Mouse (Mus musculus): ENCODE results near the gene Fat4. TPM values are rescaled to one million over a fixed set of nuclear protein-coding genes. Genes with fewer than 3 reads are reported as not detected.

Gene Fat4
- total RNA-seq, 2 experiments from 2014 or later: 2.4 to 2.9 TPM

DNA sequence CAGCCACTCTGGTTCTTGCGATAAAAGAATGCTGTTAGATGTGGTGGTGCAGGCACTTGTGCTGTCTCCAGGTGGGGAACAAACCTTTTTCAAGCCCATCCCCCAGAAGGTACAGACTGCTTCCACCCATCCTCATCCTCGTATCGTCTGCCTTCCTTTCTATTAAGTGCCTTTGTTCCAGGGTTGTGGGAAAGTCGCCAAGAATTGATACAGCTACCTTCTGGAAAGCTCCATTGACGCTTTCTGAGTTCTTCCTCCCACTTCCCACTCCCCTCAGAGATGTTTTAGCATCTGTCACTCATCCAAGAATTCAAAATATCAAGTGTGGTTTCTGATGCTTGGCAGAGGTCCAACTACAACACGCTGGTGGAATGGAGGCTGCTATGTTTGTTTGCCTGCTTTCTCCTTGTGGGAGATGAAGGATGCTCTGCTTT lies 6.1 kb downstream of the Fat4 start:
- no peak for DNase-seq
- intact Hi-C loops (cut with DNase I): no loop called here

- intact Hi-C loops (cut with DNase I): no loop called here
Measured at GRCm38 (mm10) chr3:38900839-38901238, 14.1 kb downstream of the Fat4 start.

DNA sequence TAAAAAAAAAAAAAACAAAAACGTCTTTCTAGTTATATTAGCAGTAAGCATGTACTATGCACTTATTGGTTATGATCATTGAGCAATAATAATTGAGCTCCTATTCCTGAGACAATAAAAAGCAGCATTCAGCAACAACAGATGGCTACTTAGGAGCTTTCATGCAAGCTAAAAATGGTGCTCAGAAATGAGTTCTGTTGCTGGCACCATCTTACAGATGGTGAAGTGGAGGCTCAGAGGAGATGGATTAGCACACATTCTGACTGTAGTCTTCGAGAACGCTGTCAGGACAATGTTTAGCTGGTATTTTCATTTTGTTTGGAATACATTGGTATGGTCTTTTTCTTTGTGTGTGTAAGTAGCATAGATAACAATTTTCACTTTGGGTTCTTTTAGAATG lies 20.1 kb downstream of the Fat4 start:
- intact Hi-C loops (cut with DNase I): no loop called here

More at GRCm38 (mm10) chr3:38900839-38901238, 14.1 kb downstream of the Fat4 start:
- DNase-seq: no peak

DNA sequence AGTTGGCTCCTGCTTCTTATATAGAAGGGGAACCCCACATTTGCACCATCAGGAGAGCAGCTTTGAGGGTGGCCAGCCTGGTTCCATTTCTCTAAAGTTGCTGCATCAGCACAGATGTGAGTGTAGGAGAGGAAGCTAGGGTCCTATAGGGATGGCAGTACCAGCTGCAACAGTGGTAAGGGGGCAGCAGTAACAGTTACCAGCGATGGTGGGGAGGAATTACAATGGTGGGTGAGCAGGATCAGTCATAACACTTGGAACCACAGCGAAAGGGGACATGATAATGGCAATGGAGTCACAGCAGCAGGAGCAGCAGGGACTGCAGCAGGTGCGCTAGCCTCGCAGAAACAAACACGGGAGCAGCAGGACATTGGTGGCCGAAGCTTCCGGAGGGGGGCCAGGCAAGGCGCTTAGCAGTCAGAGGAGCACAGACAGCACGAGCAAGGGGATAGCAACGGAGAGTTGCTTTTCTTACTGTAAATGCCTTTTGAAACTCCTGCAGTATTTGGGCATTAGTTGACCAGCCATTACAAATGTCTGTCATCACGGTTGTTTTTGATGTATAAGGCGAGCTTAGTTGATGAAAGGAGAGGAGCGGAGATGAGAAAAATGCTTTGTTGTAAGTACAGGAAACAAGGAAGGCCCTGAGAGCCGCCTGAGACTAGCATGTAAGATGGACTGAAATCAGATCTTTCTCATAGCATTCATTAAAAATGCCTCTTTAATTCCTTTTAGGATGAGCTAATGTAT lies 21.1 kb downstream of the Fat4 start:
- intact Hi-C loops (cut with DNase I): no loop called here
- no peak for DNase-seq

More for the DNA sequence above, 20.1 kb downstream of the Fat4 start:
- no peak for DNase-seq

- intact Hi-C loops (cut with DNase I): no loop called here
- DNase-seq: no peak
Measured at GRCm38 (mm10) chr3:38908426-38909111, 21.8 kb downstream of the Fat4 start.

- intact Hi-C loops (cut with DNase I): no loop called here
- DNase-seq: no peak
Measured at GRCm38 (mm10) chr3:38912768-38913487, 26.2 kb downstream of the Fat4 start.

- intact Hi-C loops (cut with DNase I): no loop called here
- no peak for DNase-seq
Measured at GRCm38 (mm10) chr3:38913488-38914105, 26.9 kb downstream of the Fat4 start.

DNA sequence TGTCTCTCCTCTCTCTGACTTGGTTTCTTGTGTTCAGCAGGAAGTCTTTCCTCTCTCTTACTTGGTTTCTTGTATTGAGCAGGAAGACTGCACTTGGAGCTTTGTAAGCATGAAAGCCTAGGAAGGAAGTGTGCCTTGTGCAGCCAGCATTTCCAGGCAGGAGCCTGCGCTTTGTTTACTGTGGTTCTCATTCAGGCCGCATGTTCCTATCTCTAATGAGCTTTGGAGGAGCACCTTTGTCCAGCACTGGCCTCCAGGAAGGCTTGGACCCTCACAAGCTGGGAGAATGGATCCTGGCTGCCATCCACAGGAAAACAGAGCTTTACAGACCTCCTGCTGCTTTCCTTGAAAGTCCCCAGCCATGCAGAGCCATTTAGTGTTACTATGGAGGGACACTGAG lies 32.2 kb downstream of the Fat4 start:
- intact Hi-C loops (cut with DNase I): no loop called here
- no peak for DNase-seq

DNA sequence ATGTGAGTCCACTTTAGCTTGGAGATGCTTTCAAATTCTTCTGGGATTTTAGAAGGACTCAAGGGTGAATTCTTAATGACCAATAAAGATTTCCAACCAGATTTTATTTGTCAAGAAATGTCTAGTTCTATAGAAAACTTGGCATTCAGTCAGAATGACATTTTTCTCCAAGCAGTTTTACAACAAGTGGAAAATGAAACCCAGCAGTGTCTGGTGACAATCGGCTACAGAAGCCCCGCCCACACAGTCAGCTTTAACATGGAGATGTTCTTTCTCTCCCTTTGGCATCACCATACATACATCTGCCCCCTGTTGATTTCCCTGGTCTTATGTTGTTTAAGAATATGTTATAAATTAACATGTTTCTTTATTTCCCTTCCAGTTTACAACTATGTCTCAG lies 34.3 kb downstream of the Fat4 start:
- intact Hi-C loops (cut with DNase I): no loop called here
- DNase-seq: no peak

DNA sequence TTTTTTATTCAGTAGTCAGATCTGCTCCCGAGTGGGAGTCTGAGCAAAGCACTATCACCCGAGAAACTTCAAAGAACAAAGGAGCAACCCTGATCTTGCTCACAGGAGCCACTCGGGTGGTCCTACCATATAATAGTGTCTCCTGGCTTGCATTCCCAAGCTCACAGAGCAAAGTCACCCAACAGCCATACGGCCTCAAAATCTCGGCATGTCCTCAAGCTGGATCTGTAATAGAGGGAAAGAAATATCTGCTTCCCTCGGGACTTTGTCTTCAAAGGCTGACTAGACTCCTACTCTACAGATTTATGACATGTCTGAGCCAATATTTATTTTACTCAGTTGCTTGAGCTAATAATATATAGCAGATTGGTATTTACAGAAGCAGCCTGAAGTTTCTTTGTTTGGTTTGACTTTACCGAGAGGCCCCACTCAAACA lies 36.5 kb downstream of the Fat4 start:
- intact Hi-C loops (cut with DNase I): no loop called here
- no peak for DNase-seq

GRCm38 (mm10) chr3:38928076-38928686 lies 41.4 kb downstream of the Fat4 start:
- intact Hi-C loops (cut with DNase I): no loop called here
- no peak for DNase-seq

DNA sequence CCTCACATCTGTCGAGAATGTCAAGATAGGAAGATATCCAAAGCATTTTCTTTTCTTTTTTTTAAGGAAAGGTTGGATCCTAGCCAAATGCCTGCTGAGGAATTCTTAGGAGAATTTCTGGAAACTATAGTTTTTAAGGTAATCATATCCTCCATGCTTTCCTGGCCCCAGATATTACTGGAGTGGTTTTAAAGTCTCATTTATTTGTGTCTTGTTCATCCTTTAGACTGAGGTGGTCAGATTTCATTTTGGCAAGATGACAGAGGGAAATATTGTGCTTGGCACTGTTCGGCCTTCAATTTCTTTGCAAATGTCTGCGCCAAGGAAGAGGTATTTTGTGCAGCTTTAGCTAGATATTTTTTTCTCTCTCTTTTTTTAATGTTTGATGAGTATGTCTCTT lies 42.0 kb downstream of the Fat4 start:
- DNase-seq: no peak
- intact Hi-C loops (cut with DNase I): no loop called here

DNA sequence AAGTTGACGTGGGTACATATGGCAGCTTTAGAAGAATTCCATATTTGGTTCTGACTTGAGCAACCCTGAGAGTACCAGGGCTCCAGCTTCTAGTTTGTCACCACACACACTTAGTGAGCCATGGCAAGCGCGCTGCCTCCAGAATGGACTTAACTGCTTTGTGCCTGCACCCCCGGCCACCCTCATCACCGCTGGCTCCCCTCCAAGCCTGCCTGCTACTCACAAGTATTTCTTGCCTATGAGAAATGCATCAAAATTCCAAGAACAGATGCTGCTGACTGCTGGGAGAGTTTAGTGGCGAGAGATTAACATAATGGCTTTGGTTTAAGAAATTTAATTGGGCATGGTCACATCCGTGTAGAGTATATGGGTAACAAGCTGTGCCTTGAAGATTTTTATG lies 48.0 kb downstream of the Fat4 start:
- DNase-seq: no peak

DNA sequence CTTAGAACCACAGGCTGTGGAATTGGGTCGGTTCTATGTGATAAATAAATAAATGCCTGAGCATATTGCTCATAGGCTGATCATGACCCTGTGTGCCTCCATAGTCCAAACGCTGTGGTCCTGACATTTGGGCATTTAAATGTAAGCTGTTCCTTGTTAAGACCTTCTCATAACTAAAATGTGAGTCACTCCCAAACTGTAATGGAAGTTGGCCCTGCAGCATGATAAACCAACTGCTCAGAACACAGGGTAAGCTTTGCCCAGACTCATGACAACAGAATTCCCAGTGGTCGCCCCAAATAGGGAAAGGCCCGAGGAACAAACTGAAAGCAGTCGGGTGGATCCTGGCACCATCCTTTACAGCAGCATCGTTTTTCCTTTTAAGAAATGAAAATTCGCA lies 49.7 kb downstream of the Fat4 start:
- no peak for DNase-seq
- intact Hi-C loops (cut with DNase I): no loop called here

More for the DNA sequence above, 48.0 kb downstream of the Fat4 start:
- intact Hi-C loops (cut with DNase I): no loop called here

DNA sequence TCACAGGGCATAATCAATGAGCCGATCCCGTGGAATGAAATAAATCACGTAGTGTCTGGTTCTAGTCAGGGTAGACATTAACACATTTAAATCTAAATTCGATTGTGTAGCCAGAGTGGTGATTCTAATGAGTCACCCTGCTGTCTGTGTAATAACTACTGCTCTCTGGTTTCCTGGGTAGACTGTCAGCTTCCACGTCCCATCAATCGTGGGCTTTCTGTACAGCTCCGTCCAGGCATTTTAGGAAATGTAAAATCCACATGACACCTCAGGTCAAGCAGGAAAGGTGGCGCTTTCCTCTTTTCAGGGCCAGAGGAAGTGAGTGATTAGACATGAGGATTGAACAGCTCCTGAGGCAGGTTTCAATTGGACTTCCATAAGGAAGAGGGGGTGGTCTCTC lies 50.4 kb downstream of the Fat4 start:
- DNase-seq: no peak
- intact Hi-C loops (cut with DNase I): no loop called here

- no peak for DNase-seq
- intact Hi-C loops (cut with DNase I): no loop called here
Measured at GRCm38 (mm10) chr3:38938136-38938535, 51.4 kb downstream of the Fat4 start.

- no peak for DNase-seq
- intact Hi-C loops (cut with DNase I): no loop called here
Measured at GRCm38 (mm10) chr3:38939573-38939972, 52.8 kb downstream of the Fat4 start.

GRCm38 (mm10) chr3:38940327-38940726 lies 53.6 kb downstream of the Fat4 start:
- intact Hi-C loops (cut with DNase I): no loop called here
- DNase-seq: no peak

GRCm38 (mm10) chr3:38945157-38945556 lies 58.4 kb downstream of the Fat4 start:
- no peak for DNase-seq
- intact Hi-C loops (cut with DNase I): no loop called here

GRCm38 (mm10) chr3:38947706-38948105 lies 61.0 kb downstream of the Fat4 start:
- no peak for DNase-seq
- intact Hi-C loops (cut with DNase I): no loop called here

DNA sequence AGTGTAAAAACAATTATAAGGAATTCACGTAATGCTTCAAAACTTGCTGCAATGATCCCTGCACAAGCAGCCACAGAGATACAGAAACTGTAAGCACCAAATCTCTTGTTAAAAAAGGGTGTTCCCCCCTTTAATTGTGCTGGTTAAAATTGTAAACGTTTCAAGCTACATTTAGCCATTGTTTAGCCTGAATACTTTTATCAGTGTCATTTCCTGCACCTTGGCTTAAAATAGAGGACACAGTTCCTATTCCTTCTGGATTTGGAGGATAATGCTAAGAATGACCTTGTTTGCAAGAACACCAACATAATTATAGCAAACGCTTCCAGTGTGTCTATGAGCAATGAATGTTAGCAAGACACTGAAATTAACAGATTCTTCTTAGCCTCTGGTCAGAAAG lies 65.9 kb downstream of the Fat4 start:
- intact Hi-C loops (cut with DNase I): no loop called here
- DNase-seq: no peak

Data from gastrocnemius, postnatal 36 days (tissue).